Mouse (Mus musculus): Measurements from ENCODE around the gene Aggf1.

The Aggf1 gene

DNA sequence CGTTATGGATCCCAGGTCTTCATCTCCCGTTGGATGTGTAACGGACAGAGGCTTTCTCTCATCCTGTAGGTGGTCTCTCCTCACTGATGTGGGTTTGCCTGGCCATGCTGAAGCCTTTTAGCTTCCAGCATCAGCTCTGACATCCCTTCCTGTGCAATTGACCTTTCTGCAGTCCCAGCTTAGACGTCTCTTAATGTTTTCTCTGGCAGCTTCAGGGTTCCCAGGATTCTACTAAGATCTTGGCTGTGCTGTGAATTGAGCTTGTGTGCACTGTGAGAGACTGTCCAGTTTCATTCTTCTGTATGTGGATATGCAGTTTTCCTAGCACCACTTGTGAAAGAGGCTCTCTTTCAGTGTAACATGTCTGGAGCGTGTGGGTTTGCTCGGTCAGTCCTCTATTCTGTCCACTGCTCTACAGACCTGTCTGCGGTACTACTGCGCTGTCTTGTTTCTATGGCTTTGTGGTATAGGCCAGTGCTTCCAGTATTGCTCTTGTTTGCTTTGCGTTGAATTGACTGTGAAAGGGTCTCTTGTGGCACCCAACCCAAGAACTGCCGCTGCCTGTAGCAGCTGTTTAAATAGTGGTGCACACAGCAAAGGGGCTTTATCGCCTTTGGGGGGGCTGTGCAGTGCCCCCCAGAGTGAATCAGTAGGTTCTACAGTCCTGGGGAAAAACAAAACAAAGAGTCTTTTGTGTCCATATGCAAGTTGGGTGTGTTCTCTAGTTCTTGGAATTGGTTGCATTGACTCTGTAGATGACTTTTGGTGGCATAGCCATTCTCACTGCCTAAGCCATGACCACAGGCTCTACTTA lies 42.9 kb downstream of the Aggf1 start:
- DNase-seq (ENCODE audit: low read depth, low spot score) = no peak

DNA sequence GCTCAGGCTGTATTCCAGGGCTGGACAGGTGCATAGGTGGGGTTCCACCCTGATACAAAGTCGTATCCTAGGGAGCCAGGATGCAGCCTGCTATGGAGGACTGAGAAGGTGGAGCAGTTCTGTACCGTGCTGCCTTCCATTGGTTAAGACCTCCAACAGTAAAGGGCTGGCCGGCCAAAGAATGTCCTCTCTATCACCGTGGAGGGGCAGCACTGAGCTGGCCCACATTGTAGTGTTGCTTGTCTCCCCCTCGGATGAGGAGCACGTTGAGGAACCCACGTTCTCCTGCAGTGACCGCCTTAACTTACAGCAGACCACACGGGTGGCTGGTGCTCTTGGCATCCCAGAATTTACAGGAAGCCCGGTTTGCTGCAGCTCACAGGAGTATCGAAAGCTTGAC lies 44.6 kb downstream of the Aggf1 start:
- no peak for DNase-seq (ENCODE audit: low read depth, low spot score)

DNA sequence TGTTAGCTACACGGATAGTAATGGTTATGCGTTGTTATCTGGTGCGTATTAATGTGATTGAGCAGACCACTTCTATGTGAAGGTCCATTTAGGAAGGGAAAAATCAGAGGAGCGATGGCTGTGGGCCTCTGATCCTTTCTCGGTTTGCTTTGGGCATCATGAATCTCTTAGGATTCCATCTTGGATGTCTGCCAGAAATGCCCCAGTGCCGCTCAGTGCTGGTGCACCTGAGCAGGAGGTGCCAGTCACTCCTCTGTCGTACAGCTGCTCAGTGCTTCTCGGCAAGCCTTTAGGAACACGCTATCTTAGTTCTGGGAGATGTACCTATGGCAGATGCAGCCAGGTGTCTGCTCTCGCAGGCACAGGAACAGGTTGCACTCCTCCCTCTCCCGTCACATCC lies 46.4 kb downstream of the Aggf1 start:
- no peak for DNase-seq (ENCODE audit: low read depth, low spot score)

DNA sequence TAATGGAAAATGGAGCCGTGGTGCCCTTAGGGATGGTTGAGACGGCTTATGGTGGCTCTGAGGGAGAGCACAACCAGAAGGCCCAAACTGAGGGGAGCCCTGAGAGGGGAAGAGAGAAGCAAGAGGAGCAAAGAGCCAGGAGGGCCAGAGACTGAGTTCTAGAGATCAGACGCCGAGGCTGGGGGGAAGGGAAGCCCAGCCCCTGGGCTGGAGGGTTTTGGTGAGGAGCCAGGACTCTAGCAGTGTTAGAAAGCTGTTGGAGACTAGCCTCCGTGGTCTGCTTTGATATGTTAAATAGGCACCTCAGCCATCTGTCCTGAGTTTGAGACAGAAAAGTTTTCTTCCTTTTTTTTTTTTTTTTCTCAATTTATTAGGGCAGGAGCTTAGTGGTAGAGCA lies 47.8 kb downstream of the Aggf1 start:
- no peak for DNase-seq (ENCODE audit: low read depth, low spot score)

DNA sequence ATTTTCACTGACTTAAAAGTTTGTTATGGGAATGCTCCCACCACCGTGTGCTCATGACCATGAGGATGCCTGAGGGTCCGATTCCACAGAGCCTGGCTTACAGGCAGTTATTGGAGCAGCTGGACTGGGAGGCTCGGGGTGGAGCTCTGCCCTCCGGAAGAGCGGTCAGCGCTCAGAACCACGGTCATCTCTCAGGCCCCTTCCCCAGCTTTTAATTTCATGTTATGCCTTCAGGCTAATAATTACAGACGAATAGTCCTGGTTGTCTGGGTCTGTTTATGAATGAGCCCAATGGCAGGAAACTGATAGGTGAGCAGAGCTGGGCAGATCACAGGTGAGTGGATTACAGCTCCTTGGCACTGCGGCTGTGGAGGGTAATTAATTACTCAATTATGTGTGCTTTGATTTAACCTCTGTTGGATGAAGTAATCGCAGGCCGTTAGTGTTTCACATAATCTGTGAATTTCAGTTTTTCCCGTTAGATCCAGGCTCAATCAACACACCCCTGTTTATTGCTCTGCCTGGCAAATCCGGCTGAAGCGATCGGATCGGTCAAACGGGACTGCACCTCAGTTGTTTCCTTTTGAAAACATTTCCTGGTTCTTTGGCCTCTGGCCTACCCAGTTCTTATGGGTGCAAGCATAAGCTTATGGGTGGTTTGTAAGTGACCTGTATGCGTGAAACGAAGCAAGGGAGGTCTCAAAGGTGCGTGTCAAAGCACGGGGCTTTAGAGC lies 48.4 kb downstream of the Aggf1 start:
- no peak for DNase-seq (ENCODE audit: low read depth, low spot score)

DNA sequence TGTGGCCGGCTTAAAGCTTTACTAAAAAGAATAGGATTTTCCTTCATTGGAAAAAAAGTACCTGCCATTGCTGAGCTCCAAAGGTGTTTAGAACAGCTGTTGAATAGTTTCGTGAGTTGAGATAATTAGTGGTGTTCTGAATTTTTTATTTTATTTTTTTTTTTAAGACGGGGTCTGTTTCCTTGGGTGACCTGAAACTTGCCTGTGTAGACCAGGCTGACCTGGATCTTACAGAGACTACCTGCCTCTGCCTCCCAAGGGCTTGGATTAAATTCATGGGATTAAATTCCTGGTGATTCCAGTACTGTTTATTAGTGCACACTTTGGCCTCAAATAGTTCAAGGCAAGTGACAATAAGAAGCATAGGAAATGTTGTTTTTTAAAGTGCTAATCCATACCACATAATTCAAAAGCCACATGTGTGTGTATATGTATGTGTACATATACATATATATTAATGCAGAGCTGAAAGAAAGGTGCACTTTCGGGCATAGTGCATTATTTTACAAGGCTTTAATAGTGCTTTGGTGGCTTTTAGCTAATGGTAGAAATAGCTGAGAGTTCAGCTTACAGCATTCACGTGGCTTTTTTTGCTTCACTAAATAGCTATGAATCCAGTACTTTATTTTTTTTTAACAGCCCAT lies 49.1 kb downstream of the Aggf1 start:
- DNase-seq (ENCODE audit: low read depth, low spot score) = no peak

DNA sequence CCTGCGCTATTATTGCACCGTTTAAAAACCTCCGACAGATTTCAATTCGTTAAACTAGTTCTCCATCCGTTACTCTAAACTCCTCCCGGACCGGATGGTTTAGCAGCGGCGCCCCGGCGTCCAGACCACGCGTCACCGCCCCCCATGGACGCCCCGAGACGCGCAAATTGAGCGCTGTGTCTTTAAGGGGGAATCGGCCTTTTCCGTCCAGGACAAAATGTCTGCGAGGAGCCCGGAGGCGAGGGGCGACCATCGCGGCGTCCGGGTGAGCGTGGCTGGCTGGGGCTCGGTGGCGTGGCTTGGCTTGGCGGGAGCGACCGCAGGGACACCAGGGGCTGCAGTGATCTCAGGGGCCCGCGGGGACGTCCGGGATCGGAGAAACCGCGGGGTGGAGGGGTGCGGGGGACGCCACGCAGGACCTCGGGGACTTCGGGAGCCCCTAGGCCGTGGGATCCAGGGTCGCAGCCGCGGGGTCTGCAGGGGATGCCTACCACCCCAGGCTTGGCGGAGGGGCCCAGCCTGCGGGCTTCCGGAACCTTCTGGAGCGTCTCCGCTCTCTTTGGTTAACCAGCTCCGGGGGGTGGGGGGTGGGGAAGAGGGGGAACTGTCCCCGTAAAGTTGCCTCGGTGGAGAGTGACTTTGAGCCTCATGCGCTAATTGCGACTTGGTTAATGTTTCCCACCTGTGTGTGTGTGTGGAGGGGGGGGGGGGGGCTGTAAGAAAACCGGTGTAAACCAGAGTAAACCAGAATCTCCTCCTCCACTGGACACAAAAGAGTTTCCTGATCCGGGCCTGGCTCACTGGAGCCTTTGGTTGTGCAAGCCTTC lies 49.9 kb downstream of the Aggf1 start:
- no peak for DNase-seq (ENCODE audit: low read depth, low spot score)

DNA sequence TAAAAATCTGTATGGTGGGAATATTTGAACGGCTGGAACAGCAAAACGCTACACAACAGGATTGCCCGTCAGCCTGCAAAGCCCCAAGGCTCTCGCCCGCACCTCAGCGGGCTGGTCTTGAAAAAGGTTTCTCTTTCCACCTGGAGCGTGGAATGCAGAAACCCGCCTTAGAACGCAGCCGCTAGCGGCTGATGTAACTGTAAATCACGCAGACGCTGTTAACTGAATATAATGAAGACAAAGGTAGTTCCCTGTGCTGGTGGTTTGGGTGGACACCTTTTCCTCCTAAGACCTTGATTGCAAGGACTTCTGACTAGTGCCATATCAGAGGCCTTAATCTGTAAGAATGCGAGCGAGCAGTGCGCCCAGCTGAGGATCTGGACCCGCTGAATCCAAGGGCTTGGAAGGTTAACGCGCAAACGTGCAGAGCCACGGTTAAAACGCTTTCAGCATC lies 50.5 kb downstream of the Aggf1 start:
- DNase-seq (ENCODE audit: low read depth, low spot score) = no peak

DNA sequence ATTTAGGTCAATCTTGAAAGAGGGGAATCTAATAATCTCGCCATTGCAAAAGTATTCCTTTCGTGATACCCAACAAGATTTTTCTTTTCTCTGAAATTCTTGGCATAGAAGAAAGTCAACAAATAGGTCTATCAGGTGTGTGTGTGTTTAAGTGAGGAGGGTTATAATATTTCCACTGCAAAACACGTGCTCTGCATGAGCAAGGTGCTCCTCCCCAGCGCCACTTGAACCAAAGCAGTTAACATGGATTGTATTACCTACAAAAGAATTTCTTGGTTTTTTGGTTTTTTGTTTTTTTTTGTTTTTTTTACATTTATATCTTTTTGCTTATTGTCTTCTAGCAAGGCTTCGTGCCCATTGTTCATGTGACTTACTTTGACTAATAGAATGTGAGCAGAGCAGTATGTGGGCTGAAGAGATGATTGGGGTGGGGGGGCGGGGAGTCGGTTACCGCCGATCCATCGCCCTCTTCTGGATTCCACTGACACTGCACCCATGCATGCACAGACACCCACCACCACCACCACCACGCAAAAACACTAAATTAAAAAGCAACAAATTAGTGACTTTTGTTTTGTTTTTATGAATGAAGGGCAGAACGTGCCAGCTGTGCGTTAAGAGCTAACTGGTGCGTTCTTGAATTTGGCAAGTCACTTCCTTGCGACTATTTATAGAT lies 51.1 kb downstream of the Aggf1 start:
- DNase-seq (ENCODE audit: low read depth, low spot score) = no peak

DNA sequence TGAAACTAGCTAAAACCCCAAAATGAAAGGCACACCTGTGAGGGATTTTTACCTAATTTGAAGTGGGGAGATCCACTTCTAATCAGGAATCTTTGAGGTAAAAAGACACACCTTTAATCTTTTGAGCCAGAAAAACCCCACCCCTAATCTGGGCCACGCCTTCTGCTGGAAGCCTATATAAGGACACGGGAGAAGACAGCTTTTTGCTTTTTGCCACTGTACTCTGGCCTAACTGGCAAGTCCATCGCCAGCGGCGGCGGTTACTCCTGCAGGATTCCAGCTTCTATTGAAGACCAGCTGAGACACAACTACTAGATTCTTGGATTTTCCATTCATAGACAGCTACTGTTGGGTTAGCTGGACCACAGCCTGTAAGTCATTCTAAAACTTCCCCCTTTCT lies 51.8 kb downstream of the Aggf1 start, which contains the start of gene Zbed3:
Gene Zbed3 (plus strand): TSS at position 213 of the 400 bp plus-strand sequence.
- no peak for DNase-seq (ENCODE audit: low read depth, low spot score)

DNA sequence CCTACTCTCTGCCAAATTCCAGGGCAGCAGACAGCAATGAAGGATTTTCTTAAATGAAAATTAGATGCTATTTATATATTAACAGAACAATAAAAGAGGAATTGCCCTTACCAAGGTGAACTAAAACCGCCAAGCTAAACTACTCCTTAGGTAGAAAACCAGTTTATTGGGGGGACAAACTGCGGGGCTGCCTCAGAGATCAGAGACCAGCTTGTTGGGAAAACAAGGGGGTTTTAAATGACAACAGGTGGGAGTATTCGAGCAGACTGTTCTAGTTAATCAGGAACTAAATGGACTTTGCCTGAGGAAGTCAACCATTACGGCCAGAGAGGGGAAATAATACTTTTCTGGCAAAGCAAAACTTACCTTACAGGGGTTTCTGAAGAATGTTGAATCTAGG lies 54.7 kb downstream of the Aggf1 start:
- no peak for DNase-seq (ENCODE audit: low read depth, low spot score)

DNA sequence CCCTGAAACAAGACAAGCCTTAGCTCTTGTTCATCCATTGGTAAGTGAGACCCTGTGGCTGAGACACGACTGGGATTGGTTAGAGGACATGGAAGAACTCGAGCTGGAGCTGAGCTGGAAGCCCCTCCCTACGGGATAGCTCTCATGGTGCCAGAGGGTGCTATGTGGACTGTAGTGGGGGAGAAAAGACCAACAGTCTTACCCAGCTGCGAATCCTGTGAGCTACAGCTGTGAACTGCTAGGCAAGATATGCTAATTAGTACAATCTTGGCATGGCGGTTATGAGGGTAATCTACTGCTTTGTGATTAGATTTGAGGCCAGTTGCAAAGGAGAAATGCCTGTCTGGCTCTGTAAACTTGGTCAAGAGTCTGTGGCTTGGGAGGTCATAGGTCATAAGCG lies 56.0 kb downstream of the Aggf1 start:
- no peak for DNase-seq (ENCODE audit: low read depth, low spot score)

DNA sequence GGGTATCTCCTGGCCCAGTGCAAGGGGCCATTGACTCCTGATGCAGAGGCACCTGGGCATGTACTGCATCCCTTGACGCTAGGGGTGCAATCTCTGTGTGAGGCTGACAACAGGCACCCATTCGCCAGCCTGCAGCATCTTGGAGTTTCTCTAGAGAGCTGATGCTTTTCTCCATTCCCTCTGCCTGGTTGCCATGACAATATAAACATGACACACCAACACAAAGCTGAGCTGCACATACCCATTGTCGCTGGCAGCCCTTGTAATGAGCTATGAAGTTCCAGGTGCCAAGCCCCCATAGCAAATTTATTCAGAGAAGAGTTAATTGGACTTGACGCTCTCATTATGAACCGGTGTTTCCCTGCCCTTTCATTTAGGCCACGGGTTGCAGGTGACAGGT lies 63.1 kb downstream of the Aggf1 start:
- DNase-seq (ENCODE audit: low read depth, low spot score) = no peak

DNA sequence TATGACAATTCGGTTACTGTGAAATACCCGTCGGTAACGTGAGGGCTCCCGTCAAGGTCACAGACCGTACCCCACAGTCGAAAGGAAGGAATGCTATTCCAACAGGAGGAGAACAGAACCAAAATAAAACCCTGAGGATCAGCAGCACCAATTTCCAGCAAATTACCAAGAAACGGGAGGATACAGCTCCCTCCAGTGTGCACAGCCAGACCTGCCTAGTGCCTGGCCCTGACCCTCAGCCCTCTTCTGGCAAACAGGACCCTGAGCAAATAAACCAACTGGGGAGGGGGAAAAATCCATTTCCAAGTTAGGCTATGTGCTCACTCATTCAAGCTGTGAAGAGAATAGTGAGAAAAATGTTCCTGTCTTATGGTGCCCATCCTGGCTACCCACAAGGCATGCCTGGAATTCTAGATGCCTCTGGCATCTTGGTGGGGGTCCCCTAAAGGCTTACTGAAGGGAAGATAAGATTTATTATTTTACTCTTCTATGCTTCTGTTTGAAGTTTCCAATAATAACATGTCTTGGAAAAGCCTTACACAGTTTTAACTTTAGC lies 68.0 kb downstream of the Aggf1 start:
- DNase-seq (ENCODE audit: low read depth, low spot score) = no peak

DNA sequence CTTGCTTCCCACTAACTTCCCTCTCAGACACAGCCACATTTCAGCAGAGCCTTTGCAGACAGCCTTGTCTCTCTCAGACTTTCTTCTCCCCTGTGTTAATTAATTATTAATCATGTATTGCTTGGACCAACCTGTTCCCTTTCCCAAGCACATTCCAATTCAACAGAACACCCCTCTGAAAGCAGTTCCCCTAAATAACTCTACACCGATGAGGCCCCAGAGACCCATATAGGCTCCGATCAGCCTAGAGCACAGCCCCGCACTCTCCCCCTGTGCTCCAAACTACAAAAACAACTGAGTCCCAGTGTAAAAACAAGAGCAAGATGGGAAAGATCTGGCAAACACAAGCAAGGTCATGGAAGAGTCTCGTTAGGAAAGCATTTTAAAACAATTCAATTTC lies 68.6 kb downstream of the Aggf1 start:
- no peak for DNase-seq (ENCODE audit: low read depth, low spot score)
